Mouse (Mus musculus) spleen, adult 12 weeks (tissue): ENCODE data around the gene Map6d1.

Source experiments
- DNase-seq: peaks from one replicate; pipeline ENCODE4 v3.0.0; 2022; ENCODE audit warnings: low spot score

The Map6d1 gene

GRCm38 (mm10) chr16:20240468-20241414, at the start of gene Map6d1:
Gene Map6d1 (minus strand): TSS chr16:20241358.
- DNase-seq, result no peak

GRCm38 (mm10) chr16:20280238-20280637, 39.1 kb upstream of the Map6d1 start:
- DNase-seq, result no peak

GRCm38 (mm10) chr16:20279395-20279794, 38.2 kb upstream of the Map6d1 start:
- no peak for DNase-seq

- DNase-seq, result no peak
Observed at GRCm38 (mm10) chr16:20272994-20273393, 31.8 kb upstream of the Map6d1 start.

GRCm38 (mm10) chr16:20271339-20271738, 30.2 kb upstream of the Map6d1 start:
- DNase-seq, result no peak

- no peak for DNase-seq
Observed at GRCm38 (mm10) chr16:20265089-20265488, 23.9 kb upstream of the Map6d1 start.

- no peak for DNase-seq
Observed at GRCm38 (mm10) chr16:20257926-20258325, 16.8 kb upstream of the Map6d1 start.

- no peak for DNase-seq
Observed at GRCm38 (mm10) chr16:20248442-20249174, 7.5 kb upstream of the Map6d1 start.

GRCm38 (mm10) chr16:20247103-20247502, 5.9 kb upstream of the Map6d1 start:
- DNase-seq, result no peak

- no peak for DNase-seq
Observed at GRCm38 (mm10) chr16:20238646-20239045, 2.5 kb downstream of the Map6d1 start.

GRCm38 (mm10) chr16:20237426-20237825, 3.7 kb downstream of the Map6d1 start:
- DNase-seq, result no peak

GRCm38 (mm10) chr16:20234406-20234805, 6.8 kb downstream of the Map6d1 start:
- DNase-seq, result no peak

- DNase-seq, result no peak
Observed at GRCm38 (mm10) chr16:20228167-20228566, 13.0 kb downstream of the Map6d1 start.

GRCm38 (mm10) chr16:20227504-20227903, 13.7 kb downstream of the Map6d1 start:
- DNase-seq, result no peak

GRCm38 (mm10) chr16:20226676-20227075, 14.5 kb downstream of the Map6d1 start:
- no peak for DNase-seq

GRCm38 (mm10) chr16:20222726-20223125, 18.4 kb downstream of the Map6d1 start:
- DNase-seq, result no peak

GRCm38 (mm10) chr16:20213591-20214226, 27.4 kb downstream of the Map6d1 start:
- DNase-seq, result no peak

- no peak for DNase-seq
Observed at GRCm38 (mm10) chr16:20199501-20200201, 41.5 kb downstream of the Map6d1 start.

GRCm38 (mm10) chr16:20196962-20197361, 44.2 kb downstream of the Map6d1 start:
- no peak for DNase-seq

GRCm38 (mm10) chr16:20195546-20195945, 45.6 kb downstream of the Map6d1 start:
- no peak for DNase-seq

GRCm38 (mm10) chr16:20192043-20192442, 49.1 kb downstream of the Map6d1 start:
- DNase-seq, result no peak
